Mouse (Mus musculus) CD4-positive naive resting alpha-beta T cell, adult 76 days (primary cell): ENCODE measurements around the gene 4930469K13Rik. TPM values are rescaled to one million over a fixed set of nuclear protein-coding genes. Genes with fewer than 3 reads are reported as not detected.

Source experiments
- total RNA-seq: library from RNA; stranded (reverse); gene quantifications from one replicate; pipeline ENCODE4 v1.2.4, GENCODE M21; 2023

Gene 4930469K13Rik
- total RNA-seq: 0.88 TPM

DNA sequence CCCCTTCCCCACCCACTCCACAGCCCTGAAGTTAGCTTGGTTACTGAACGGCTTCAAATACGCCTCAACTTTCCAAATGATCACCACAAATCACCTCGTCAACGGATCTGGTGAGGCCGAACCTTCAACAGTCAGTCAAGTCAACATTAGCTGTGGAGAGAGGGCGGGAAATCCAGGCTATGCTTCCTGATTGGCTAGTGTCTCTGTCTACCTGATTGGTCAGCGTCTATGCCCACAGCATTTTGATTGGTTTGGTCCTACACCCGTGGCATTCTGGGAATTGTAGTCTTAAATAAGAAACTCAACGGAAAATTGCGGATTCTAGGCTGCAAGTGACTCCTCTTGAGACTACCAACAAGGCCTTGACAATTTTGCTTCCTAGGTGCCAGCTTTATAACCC, at the start of gene 4930469K13Rik:
Gene 4930469K13Rik, minus strand, starts transcription at position 133 of the 400 bp plus-strand sequence.

GRCm38 (mm10) chr11:34046767-34047541, 51.4 kb downstream of the 4930469K13Rik start, which contains the start of gene Lcp2:
Gene Lcp2 (plus strand): TSS chr11:34046920.

DNA sequence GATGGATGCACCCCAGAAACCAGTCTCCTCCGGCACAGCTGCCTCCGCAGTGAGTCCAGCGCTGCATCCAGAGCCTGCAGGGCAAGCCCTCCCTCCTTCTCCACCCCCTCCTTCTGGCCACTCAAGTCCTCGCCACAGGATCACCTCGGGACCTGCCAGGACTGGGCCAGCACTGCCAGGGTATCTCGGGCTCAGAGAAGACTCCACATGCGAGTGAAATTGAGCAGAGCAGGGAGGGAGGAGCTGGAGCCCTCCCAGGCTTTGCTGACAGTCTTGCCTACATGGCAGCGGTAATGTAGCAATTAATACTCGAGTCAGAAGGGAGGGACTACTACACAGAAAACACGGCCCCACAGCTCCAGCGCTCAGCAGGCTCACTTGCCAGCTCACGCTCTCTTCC, 105.4 kb downstream of the 4930469K13Rik start, which contains the start of gene Kcnip1:
Gene Kcnip1, minus strand, starts transcription at position 215 of the 400 bp plus-strand sequence.

GRCm38 (mm10) chr11:33962688-33963407, 135.5 kb downstream of the 4930469K13Rik start, which contains the start of gene Kcnmb1:
Gene Kcnmb1 (plus strand): TSS chr11:33963013.

Other genes with a start within 250 kb of the 4930469K13Rik start
- gene Kcnmb1, start 135.5 kb downstream of the 4930469K13Rik start, total RNA-seq: not detected
- gene Kcnip1, start 105.4 kb downstream of the 4930469K13Rik start, total RNA-seq: not detected
- gene Lcp2, start 51.6 kb downstream of the 4930469K13Rik start, total RNA-seq: 208 TPM
- gene Foxi1, start 109.5 kb upstream of the 4930469K13Rik start, total RNA-seq: not detected
- not detected for gene Fam196b, start 216.3 kb upstream of the 4930469K13Rik start, total RNA-seq